Mouse (Mus musculus): Measurements from ENCODE around the gene Mpp3. TPM values are rescaled to one million over a fixed set of nuclear protein-coding genes. Genes with fewer than 3 reads are reported as not detected.

Gene Mpp3
- polyA plus RNA-seq, 1 experiment from 2014 or later = 55.2 TPM

DNA sequence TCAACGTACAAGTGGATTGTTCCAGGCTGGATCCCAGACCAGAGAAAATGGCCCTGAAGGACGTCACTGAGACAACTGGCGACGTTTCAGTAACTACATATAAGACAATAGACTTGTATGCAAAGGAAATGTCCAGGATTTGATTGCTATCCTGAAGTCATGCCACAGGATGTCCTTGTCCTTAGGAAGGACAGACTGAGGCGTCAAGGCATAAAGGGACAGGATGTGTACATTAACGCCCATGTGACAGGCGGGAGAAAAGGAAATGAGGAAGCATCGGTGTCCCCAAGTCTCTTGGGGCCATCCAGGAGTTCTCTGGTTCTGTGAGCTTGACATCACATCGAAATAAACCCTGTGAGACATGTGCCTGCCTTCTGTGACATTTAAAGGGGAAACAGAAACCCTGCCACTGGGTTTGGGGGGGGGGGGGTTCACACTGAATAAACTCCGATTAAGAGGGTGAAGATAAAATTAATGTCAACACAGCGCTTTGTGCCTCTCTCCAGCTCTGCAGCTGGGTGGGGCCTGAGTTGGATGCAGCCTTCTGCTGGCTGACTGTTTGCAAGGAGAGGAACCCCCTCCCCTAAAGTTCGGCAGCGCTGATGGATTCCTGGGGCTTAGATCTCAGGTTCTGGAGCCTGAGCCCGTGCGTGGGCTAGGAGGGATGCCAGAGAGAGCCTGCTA lies 19.2 kb downstream of the Mpp3 start:
- Histone ChIP-seq H3K4me1 (replicated peaks; ENCODE audit: control insufficient read depth, insufficient read depth, low read length) (peaks cover 16% of the 10 kb centered on the region), H3K4me3 (replicated peaks; ENCODE audit: low read length) (no peak overlapping the region), H3K9me3 (ENCODE audit: control insufficient read depth, low read length) (no peaks in the 10 kb centered on the region), H3K36me3 (ENCODE audit: control insufficient read depth, insufficient read depth) (peaks cover 18% of the 10 kb centered on the region), H3K27ac (ENCODE audit: low read length) (peak overlapping the region; percentile 82; the same call in 1 of the 2 replicates), H3K9ac (replicated peaks; ENCODE audit: low read depth, low read length) (no peak overlapping the region), H3K4me2 (ENCODE audit: low read length) (no peak overlapping the region), H3K27me3 (replicated peaks; ENCODE audit: control insufficient read depth, insufficient read depth, low read length) (no peaks in the 10 kb centered on the region)
- 85% methylated on average over 15 of the region's 15 CpGs for WGBS
- no peak for ATAC-seq

DNA sequence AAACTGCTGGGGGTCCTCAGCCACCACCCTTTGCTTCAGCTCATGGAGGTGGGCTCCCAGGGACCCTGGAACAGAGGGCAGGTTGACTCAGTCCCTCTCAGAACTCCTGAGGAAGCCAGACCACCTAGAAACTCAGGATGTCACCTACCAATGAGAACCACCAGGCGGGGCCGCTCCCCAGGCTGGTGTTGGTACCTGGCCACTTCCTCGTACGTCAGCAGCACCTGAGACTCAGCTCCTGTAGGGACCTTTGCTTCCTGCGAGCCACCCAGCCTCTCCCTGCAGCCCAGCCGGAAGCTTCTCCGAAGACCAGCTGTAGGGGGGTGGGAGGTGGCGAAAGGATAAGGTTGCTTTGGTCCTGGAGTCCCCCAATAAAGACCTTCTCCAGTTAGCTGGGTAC lies 19.9 kb downstream of the Mpp3 start:
- Histone ChIP-seq H3K9ac (replicated peaks; ENCODE audit: low read depth, low read length) (no peak overlapping the region), H3K9me3 (ENCODE audit: control insufficient read depth, low read length) (no peaks in the 10 kb centered on the region), H3K4me2 (ENCODE audit: low read length) (no peak overlapping the region), H3K27me3 (replicated peaks; ENCODE audit: control insufficient read depth, insufficient read depth, low read length) (no peaks in the 10 kb centered on the region), H3K4me3 (replicated peaks; ENCODE audit: low read length) (no peak overlapping the region), H3K36me3 (ENCODE audit: control insufficient read depth, insufficient read depth) (peaks cover 18% of the 10 kb centered on the region), H3K27ac (ENCODE audit: low read length) (no peak overlapping the region), H3K4me1 (replicated peaks; ENCODE audit: control insufficient read depth, insufficient read depth, low read length) (peaks cover 16% of the 10 kb centered on the region)
- ATAC-seq = no peak
- WGBS = 94% methylated on average over 8 of the region's 8 CpGs

GRCm38 (mm10) chr11:102006688-102007087 lies 21.6 kb downstream of the Mpp3 start:
- 61% methylated on average over 5 of the region's 5 CpGs for WGBS
- Histone ChIP-seq H3K4me3 (replicated peaks; ENCODE audit: low read length) (no peak overlapping the region), H3K4me2 (ENCODE audit: low read length) (no peak overlapping the region), H3K9me3 (ENCODE audit: control insufficient read depth, low read length) (no peaks in the 10 kb centered on the region), H3K36me3 (ENCODE audit: control insufficient read depth, insufficient read depth) (peaks cover 14% of the 10 kb centered on the region), H3K9ac (replicated peaks; ENCODE audit: low read depth, low read length) (no peak overlapping the region), H3K4me1 (replicated peaks; ENCODE audit: control insufficient read depth, insufficient read depth, low read length) (peaks cover 16% of the 10 kb centered on the region), H3K27ac (ENCODE audit: low read length) (no peak overlapping the region), H3K27me3 (replicated peaks; ENCODE audit: control insufficient read depth, insufficient read depth, low read length) (no peaks in the 10 kb centered on the region)
- ATAC-seq = no peak

DNA sequence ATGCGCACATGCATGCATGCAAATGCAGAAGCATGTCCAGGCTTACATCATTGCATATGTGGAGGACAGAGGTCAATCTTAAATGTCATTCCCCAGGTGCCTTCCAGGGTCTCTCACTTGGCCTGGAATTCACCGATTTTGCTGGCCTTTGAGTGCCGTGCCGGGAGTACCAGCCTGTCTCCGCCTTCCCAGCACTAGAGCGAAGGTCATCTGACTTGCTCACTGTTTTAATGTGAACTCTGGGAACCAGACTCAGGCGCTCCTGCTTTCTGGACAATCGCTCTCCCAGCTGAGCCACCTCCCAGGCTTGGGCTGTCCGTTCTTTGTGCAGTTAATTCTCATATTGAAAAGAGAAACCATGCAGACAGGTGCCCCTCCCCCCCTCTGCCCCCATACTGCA lies 22.0 kb downstream of the Mpp3 start:
- no peak overlapping the region for H3K4me3 ChIP-seq (replicated peaks; ENCODE audit: low read length)
- WGBS = 59% methylated on average over 9 of the region's 9 CpGs
- H3K9ac ChIP-seq (replicated peaks; ENCODE audit: low read depth, low read length) = no peak overlapping the region
- no peak overlapping the region for H3K4me2 ChIP-seq (ENCODE audit: low read length)
- ATAC-seq = no peak
- H3K27ac ChIP-seq (ENCODE audit: low read length) = no peak overlapping the region
- H3K27me3 ChIP-seq (replicated peaks; ENCODE audit: control insufficient read depth, insufficient read depth, low read length) = no peaks in the 10 kb centered on the region
- no peaks in the 10 kb centered on the region for H3K9me3 ChIP-seq (ENCODE audit: control insufficient read depth, low read length)
- peaks cover 14% of the 10 kb centered on the region for H3K36me3 ChIP-seq (ENCODE audit: control insufficient read depth, insufficient read depth)
- H3K4me1 ChIP-seq (replicated peaks; ENCODE audit: control insufficient read depth, insufficient read depth, low read length) = peaks cover 13% of the 10 kb centered on the region

DNA sequence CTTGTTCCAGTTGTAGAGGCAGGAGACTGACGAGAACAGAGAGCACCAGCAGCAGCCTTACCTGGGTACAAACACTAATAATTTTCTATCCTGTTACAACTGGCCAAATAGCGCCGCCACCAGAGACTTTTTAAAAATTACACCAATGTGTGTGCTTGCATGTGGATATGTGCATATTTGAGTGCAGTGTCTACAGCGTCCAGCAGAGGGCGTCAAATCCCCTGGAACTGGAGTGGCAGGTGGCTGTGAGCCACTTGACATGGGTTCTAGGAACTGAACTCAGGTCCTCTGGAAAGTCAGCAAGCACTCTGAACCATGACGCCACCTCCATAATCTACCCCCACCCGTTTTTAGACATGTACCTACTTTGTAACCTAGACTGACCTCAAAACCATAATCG lies 24.0 kb downstream of the Mpp3 start:
- Histone ChIP-seq H3K4me2 (ENCODE audit: low read length) (no peak overlapping the region), H3K4me3 (replicated peaks; ENCODE audit: low read length) (no peak overlapping the region), H3K27ac (ENCODE audit: low read length) (no peak overlapping the region), H3K4me1 (replicated peaks; ENCODE audit: control insufficient read depth, insufficient read depth, low read length) (no peaks in the 10 kb centered on the region), H3K27me3 (replicated peaks; ENCODE audit: control insufficient read depth, insufficient read depth, low read length) (no peaks in the 10 kb centered on the region), H3K36me3 (ENCODE audit: control insufficient read depth, insufficient read depth) (peaks cover 14% of the 10 kb centered on the region), H3K9me3 (ENCODE audit: control insufficient read depth, low read length) (no peaks in the 10 kb centered on the region), H3K9ac (replicated peaks; ENCODE audit: low read depth, low read length) (no peak overlapping the region)
- WGBS = 90% methylated on average over 8 of the region's 8 CpGs
- no peak for ATAC-seq

- no peaks in the 10 kb centered on the region for H3K9me3 ChIP-seq (ENCODE audit: control insufficient read depth, low read length)
- no peak overlapping the region for H3K27ac ChIP-seq (ENCODE audit: low read length)
- WGBS = 65% methylated on average over 4 of the region's 4 CpGs
- H3K4me2 ChIP-seq (ENCODE audit: low read length) = no peak overlapping the region
- no peaks in the 10 kb centered on the region for H3K27me3 ChIP-seq (replicated peaks; ENCODE audit: control insufficient read depth, insufficient read depth, low read length)
- no peak overlapping the region for H3K4me3 ChIP-seq (replicated peaks; ENCODE audit: low read length)
- H3K4me1 ChIP-seq (replicated peaks; ENCODE audit: control insufficient read depth, insufficient read depth, low read length) = no peaks in the 10 kb centered on the region
- H3K9ac ChIP-seq (replicated peaks; ENCODE audit: low read depth, low read length) = no peak overlapping the region
- no peak for ATAC-seq
- peaks cover 3% of the 10 kb centered on the region for H3K36me3 ChIP-seq (ENCODE audit: control insufficient read depth, insufficient read depth)
Observed at GRCm38 (mm10) chr11:101999466-101999865, 28.8 kb downstream of the Mpp3 start.

DNA sequence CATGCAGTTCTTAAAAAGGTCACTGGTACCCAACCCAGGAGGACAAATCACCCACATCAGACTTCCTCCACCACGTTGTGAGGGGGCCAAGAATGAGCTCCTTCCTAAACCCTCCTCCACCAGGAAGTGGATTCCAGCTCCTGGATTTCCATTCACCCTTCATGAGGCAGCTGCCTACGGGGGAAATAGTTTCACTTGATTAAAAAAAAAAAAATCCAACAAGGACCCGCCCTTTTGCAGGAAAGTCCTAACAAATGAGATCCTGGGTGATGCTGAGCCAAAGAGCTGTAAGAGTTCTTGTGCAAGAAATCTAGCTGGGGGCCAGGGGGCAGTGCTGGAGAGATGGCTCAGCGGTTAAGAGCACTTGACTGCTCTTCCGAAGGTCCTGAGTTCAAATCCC lies 30.0 kb downstream of the Mpp3 start:
- ATAC-seq = no peak
- Histone ChIP-seq H3K4me3 (replicated peaks; ENCODE audit: low read length) (no peak overlapping the region), H3K4me2 (ENCODE audit: low read length) (no peak overlapping the region), H3K9ac (replicated peaks; ENCODE audit: low read depth, low read length) (no peak overlapping the region), H3K27ac (ENCODE audit: low read length) (no peak overlapping the region), H3K4me1 (replicated peaks; ENCODE audit: control insufficient read depth, insufficient read depth, low read length) (no peaks in the 10 kb centered on the region), H3K36me3 (ENCODE audit: control insufficient read depth, insufficient read depth) (no peaks in the 10 kb centered on the region; the same call in 1 of the 2 replicates), H3K9me3 (ENCODE audit: control insufficient read depth, low read length) (no peaks in the 10 kb centered on the region), H3K27me3 (replicated peaks; ENCODE audit: control insufficient read depth, insufficient read depth, low read length) (no peaks in the 10 kb centered on the region)
- WGBS = 50% methylated on average over 5 of the region's 5 CpGs

GRCm38 (mm10) chr11:101995938-101996337 lies 32.3 kb downstream of the Mpp3 start:
- ATAC-seq = no peak
- WGBS = 92% methylated on average over 7 of the region's 7 CpGs
- no peak overlapping the region for H3K4me2 ChIP-seq (ENCODE audit: low read length)
- H3K27me3 ChIP-seq (replicated peaks; ENCODE audit: control insufficient read depth, insufficient read depth, low read length) = no peaks in the 10 kb centered on the region
- H3K4me1 ChIP-seq (replicated peaks; ENCODE audit: control insufficient read depth, insufficient read depth, low read length) = no peaks in the 10 kb centered on the region
- no peaks in the 10 kb centered on the region for H3K9me3 ChIP-seq (ENCODE audit: control insufficient read depth, low read length)
- H3K4me3 ChIP-seq (replicated peaks; ENCODE audit: low read length) = no peak overlapping the region
- H3K36me3 ChIP-seq (ENCODE audit: control insufficient read depth, insufficient read depth) = no peaks in the 10 kb centered on the region; the same call in 1 of the 2 replicates
- H3K9ac ChIP-seq (replicated peaks; ENCODE audit: low read depth, low read length) = no peak overlapping the region
- H3K27ac ChIP-seq (ENCODE audit: low read length) = no peak overlapping the region

DNA sequence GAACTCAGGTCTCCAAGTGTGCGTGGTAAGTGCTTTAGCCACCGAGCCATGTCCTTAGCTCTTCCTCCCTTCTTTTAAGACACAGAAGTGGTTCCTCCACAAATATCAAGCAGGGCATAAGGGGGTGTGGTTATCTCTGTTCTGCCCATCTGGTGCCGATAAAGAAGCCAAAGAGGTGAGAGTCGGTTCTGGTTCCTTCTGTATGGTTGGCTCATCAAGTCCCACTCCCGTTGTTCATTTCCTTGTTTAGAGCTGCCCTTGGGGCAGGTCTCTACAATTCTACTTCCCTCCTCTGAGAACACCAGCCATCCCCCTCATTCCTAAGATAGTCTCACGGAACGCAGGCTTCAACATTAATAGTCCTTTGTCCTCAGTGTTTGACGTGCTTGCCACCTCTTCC lies 34.2 kb downstream of the Mpp3 start:
- Histone ChIP-seq H3K36me3 (ENCODE audit: control insufficient read depth, insufficient read depth) (no peaks in the 10 kb centered on the region), H3K4me2 (ENCODE audit: low read length) (no peak overlapping the region), H3K9ac (replicated peaks; ENCODE audit: low read depth, low read length) (no peak overlapping the region), H3K9me3 (ENCODE audit: control insufficient read depth, low read length) (no peaks in the 10 kb centered on the region), H3K27me3 (replicated peaks; ENCODE audit: control insufficient read depth, insufficient read depth, low read length) (no peaks in the 10 kb centered on the region), H3K27ac (ENCODE audit: low read length) (no peak overlapping the region), H3K4me1 (replicated peaks; ENCODE audit: control insufficient read depth, insufficient read depth, low read length) (no peaks in the 10 kb centered on the region), H3K4me3 (replicated peaks; ENCODE audit: low read length) (no peak overlapping the region)
- ATAC-seq = no peak
- 76% methylated on average over 8 of the region's 8 CpGs for WGBS

- ATAC-seq = no peak
- H3K36me3 ChIP-seq (ENCODE audit: control insufficient read depth, insufficient read depth) = no peaks in the 10 kb centered on the region
- H3K27ac ChIP-seq (ENCODE audit: low read length) = no peak overlapping the region
- H3K9me3 ChIP-seq (ENCODE audit: control insufficient read depth, low read length) = no peaks in the 10 kb centered on the region
- no peaks in the 10 kb centered on the region for H3K27me3 ChIP-seq (replicated peaks; ENCODE audit: control insufficient read depth, insufficient read depth, low read length)
- H3K4me2 ChIP-seq (ENCODE audit: low read length) = no peak overlapping the region
- no peaks in the 10 kb centered on the region for H3K4me1 ChIP-seq (replicated peaks; ENCODE audit: control insufficient read depth, insufficient read depth, low read length)
- no peak overlapping the region for H3K9ac ChIP-seq (replicated peaks; ENCODE audit: low read depth, low read length)
- no peak overlapping the region for H3K4me3 ChIP-seq (replicated peaks; ENCODE audit: low read length)
- WGBS = 90% methylated on average over 7 of the region's 7 CpGs
Observed at GRCm38 (mm10) chr11:101992411-101992810, 35.9 kb downstream of the Mpp3 start.

All from forebrain, embryonic 16.5 days (tissue).